Mouse (Mus musculus): Measurements from ENCODE around the gene Fgf10.

The Fgf10 gene

GRCm38 (mm10) chr13:118716726-118717125 lies 47.1 kb downstream of the Fgf10 start:
- no peak for DNase-seq (ENCODE audit: low spot score)

- no peak for DNase-seq (ENCODE audit: low spot score)
These were observed 48.8 kb downstream of the Fgf10 start for GRCm38 (mm10) chr13:118718396-118718795.

GRCm38 (mm10) chr13:118721668-118722067 lies 52.1 kb downstream of the Fgf10 start:
- no peak for DNase-seq (ENCODE audit: low spot score)

GRCm38 (mm10) chr13:118731850-118732552 lies 62.4 kb downstream of the Fgf10 start:
- no peak for DNase-seq (ENCODE audit: low spot score)

- DNase-seq (ENCODE audit: low spot score), result no peak
These were observed 70.3 kb downstream of the Fgf10 start for GRCm38 (mm10) chr13:118739854-118740411.

GRCm38 (mm10) chr13:118742788-118743187 lies 73.2 kb downstream of the Fgf10 start:
- no peak for DNase-seq (ENCODE audit: low spot score)

GRCm38 (mm10) chr13:118744806-118745205 lies 75.2 kb downstream of the Fgf10 start:
- no peak for DNase-seq (ENCODE audit: low spot score)

GRCm38 (mm10) chr13:118746427-118746826 lies 76.8 kb downstream of the Fgf10 start:
- DNase-seq (ENCODE audit: low spot score), result no peak

GRCm38 (mm10) chr13:118754024-118754423 lies 84.4 kb downstream of the Fgf10 start:
- DNase-seq (ENCODE audit: low spot score), result no peak

- DNase-seq (ENCODE audit: low spot score), result no peak
These were observed 89.4 kb downstream of the Fgf10 start for GRCm38 (mm10) chr13:118759021-118759420.

GRCm38 (mm10) chr13:118762982-118763381 lies 93.4 kb downstream of the Fgf10 start:
- DNase-seq (ENCODE audit: low spot score), result no peak

GRCm38 (mm10) chr13:118772188-118772587 lies 102.6 kb downstream of the Fgf10 start:
- DNase-seq (ENCODE audit: low spot score), result no peak

GRCm38 (mm10) chr13:118775148-118775547 lies 105.6 kb downstream of the Fgf10 start:
- no peak for DNase-seq (ENCODE audit: low spot score)

GRCm38 (mm10) chr13:118779161-118779560 lies 109.6 kb downstream of the Fgf10 start:
- DNase-seq (ENCODE audit: low spot score), result no peak

GRCm38 (mm10) chr13:118791753-118792152 lies 122.2 kb downstream of the Fgf10 start:
- DNase-seq (ENCODE audit: low spot score), result no peak

- DNase-seq (ENCODE audit: low spot score), result no peak
These were observed 122.6 kb downstream of the Fgf10 start for GRCm38 (mm10) chr13:118792198-118792597.

- no peak for DNase-seq (ENCODE audit: low spot score)
These were observed 130.6 kb downstream of the Fgf10 start for GRCm38 (mm10) chr13:118800176-118800575.

- no peak for DNase-seq (ENCODE audit: low spot score)
These were observed 137.1 kb downstream of the Fgf10 start for GRCm38 (mm10) chr13:118806662-118807061.

GRCm38 (mm10) chr13:118819785-118820184 lies 150.2 kb downstream of the Fgf10 start:
- no peak for DNase-seq (ENCODE audit: low spot score)

GRCm38 (mm10) chr13:118823113-118823512 lies 153.5 kb downstream of the Fgf10 start:
- no peak for DNase-seq (ENCODE audit: low spot score)

GRCm38 (mm10) chr13:118825102-118825501 lies 155.5 kb downstream of the Fgf10 start:
- no peak for DNase-seq (ENCODE audit: low spot score)

GRCm38 (mm10) chr13:118828604-118829381 lies 159.2 kb downstream of the Fgf10 start:
- DNase-seq (ENCODE audit: low spot score), result no peak

- no peak for DNase-seq (ENCODE audit: low spot score)
These were observed 164.4 kb downstream of the Fgf10 start for GRCm38 (mm10) chr13:118834021-118834420.
